Mouse (Mus musculus): ENCODE measurements around the gene Ubiad1.
A peak's percentile ranks its signal among the peaks of the same experiment; 100 is the strongest.

Ubiad1 gene

GRCm38 (mm10) chr4:148444250-148444967 lies at the start of gene Ubiad1:
TSS of gene Ubiad1 (minus strand) at chr4:148444771.
- DNase-seq (ENCODE audit: low read depth, low spot score): peak; percentile 86

- peak; percentile 69 for DNase-seq (ENCODE audit: low read depth, low spot score)
Observed at GRCm38 (mm10) chr4:148491448-148491847, 46.9 kb upstream of the Ubiad1 start.

- DNase-seq (ENCODE audit: low read depth, low spot score): peak; percentile 58
Observed at GRCm38 (mm10) chr4:148490502-148490901, 45.9 kb upstream of the Ubiad1 start.

GRCm38 (mm10) chr4:148487841-148488240 lies 43.3 kb upstream of the Ubiad1 start:
- no peak for DNase-seq (ENCODE audit: low read depth, low spot score)

- no peak for DNase-seq (ENCODE audit: low read depth, low spot score)
Observed at GRCm38 (mm10) chr4:148484511-148484910, 39.9 kb upstream of the Ubiad1 start.

GRCm38 (mm10) chr4:148481557-148482168 lies 37.1 kb upstream of the Ubiad1 start:
- no peak for DNase-seq (ENCODE audit: low read depth, low spot score)

GRCm38 (mm10) chr4:148480245-148480644 lies 35.7 kb upstream of the Ubiad1 start:
- no peak for DNase-seq (ENCODE audit: low read depth, low spot score)

GRCm38 (mm10) chr4:148473496-148473895 lies 28.9 kb upstream of the Ubiad1 start:
- no peak for DNase-seq (ENCODE audit: low read depth, low spot score)

GRCm38 (mm10) chr4:148472436-148473174 lies 28.0 kb upstream of the Ubiad1 start:
- DNase-seq (ENCODE audit: low read depth, low spot score): no peak

- DNase-seq (ENCODE audit: low read depth, low spot score): no peak
Observed at GRCm38 (mm10) chr4:148471363-148471806, 26.8 kb upstream of the Ubiad1 start.

GRCm38 (mm10) chr4:148469487-148470252 lies 25.1 kb upstream of the Ubiad1 start:
- DNase-seq (ENCODE audit: low read depth, low spot score): no peak

- DNase-seq (ENCODE audit: low read depth, low spot score): no peak
Observed at GRCm38 (mm10) chr4:148468396-148468795, 23.8 kb upstream of the Ubiad1 start.

GRCm38 (mm10) chr4:148466511-148467079 lies 22.0 kb upstream of the Ubiad1 start:
- DNase-seq (ENCODE audit: low read depth, low spot score): peak; percentile 78

- peak; percentile 59 for DNase-seq (ENCODE audit: low read depth, low spot score)
Observed at GRCm38 (mm10) chr4:148464869-148465268, 20.3 kb upstream of the Ubiad1 start.

- no peak for DNase-seq (ENCODE audit: low read depth, low spot score)
Observed at GRCm38 (mm10) chr4:148464301-148464700, 19.7 kb upstream of the Ubiad1 start.

GRCm38 (mm10) chr4:148463208-148463960 lies 18.8 kb upstream of the Ubiad1 start:
- DNase-seq (ENCODE audit: low read depth, low spot score): peak; percentile 75

- DNase-seq (ENCODE audit: low read depth, low spot score): no peak
Observed at GRCm38 (mm10) chr4:148462717-148463116, 18.1 kb upstream of the Ubiad1 start.

GRCm38 (mm10) chr4:148461772-148462171 lies 17.2 kb upstream of the Ubiad1 start:
- no peak for DNase-seq (ENCODE audit: low read depth, low spot score)

GRCm38 (mm10) chr4:148460656-148461284 lies 16.2 kb upstream of the Ubiad1 start:
- no peak for DNase-seq (ENCODE audit: low read depth, low spot score)

- no peak for DNase-seq (ENCODE audit: low read depth, low spot score)
Observed at GRCm38 (mm10) chr4:148455477-148456025, 11.0 kb upstream of the Ubiad1 start.
